9 mouse cellular contexts compared by ENCODE assay signal in the genomic region with DNA sequence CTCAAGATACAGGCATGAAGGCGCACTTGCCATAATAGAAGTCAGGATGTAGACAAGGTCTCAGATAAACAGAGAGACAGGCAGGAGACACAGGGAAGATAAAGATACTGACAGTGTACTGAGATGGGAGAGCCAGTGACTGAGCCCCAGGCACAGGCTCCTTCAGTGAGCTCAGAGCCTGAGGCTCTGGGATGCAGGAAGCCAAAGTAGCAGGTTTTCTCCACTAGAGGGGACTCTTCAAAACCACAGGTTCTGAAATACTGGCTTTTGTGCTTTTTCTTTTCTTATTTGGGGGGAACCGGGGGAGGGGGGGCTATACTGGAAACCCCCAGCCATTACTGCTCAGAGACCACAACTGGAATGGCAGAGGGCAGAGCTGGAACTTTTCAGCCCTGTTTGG. TPM values are rescaled to one million over a fixed set of nuclear protein-coding genes. Genes with fewer than 3 reads are reported as not detected.
DNase-seq lines count a peak whose midpoint lies in the region; ATAC-seq and TF ChIP-seq lines count a peak whose summit lies in the region.
"Had no signal": no experiment of that assay in that cellular context is flagged by ENCODE, and none has a peak within 500 bp of the region (broad histone marks: within the 10 kb centered on the region; RNA-seq: fewer than 3 reads in every experiment).

No protein-coding gene starts in this region.

- intact Hi-C loops in left cerebral cortex, postnatal 4 days (cut with DNase I), result loop anchor here (10.0 kb wide), 3 partner anchors 100 to 1050 kb away; no protein-coding TSS in a partner anchor

- peak overlapping the region; percentile 46; the same call in 1 of the 2 replicates for H3K27ac ChIP-seq in forebrain, postnatal 0 days (ENCODE audit: low read depth, low read length)
- no peak overlapping the region; the same call in 1 of the 2 replicates for H3K27ac ChIP-seq in neural tube, embryonic 14.5 days (ENCODE audit: low read depth, low read length)
- H3K27ac ChIP-seq in thymus, adult 2 months (ENCODE audit: control insufficient read depth, insufficient read depth, low read length), result no peak overlapping the region
- H3K27ac ChIP-seq: macrophage had no signal

- no peak for TF ChIP-seq POLR2A in thymus, adult 2 months (IDR thresholded peaks at IDR 0.05; ENCODE audit: control insufficient read depth, extremely low read depth, insufficient read depth, low read length, poor library complexity)

- H3K9ac ChIP-seq in forebrain, postnatal 0 days, result peak overlapping the region; percentile 97
- peak overlapping the region; percentile 91; the same call in 1 of the 2 replicates for H3K9ac ChIP-seq in neural tube, embryonic 14.5 days (replicated peaks; ENCODE audit: low read depth, low read length)

- WGBS in forebrain, postnatal 0 days, result 40% methylated on average over 2 of the region's 2 CpGs
- 47% methylated on average over 2 of the region's 2 CpGs for WGBS in neural tube, embryonic 14.5 days
- 52% methylated on average over 2 of the region's 2 CpGs for WGBS in thymus, adult 2 months

- peak; percentile 68 for TF ChIP-seq CTCF in forebrain, postnatal 0 days (IDR thresholded peaks at IDR 0.05; ENCODE audit: low read depth)
- no peak for TF ChIP-seq CTCF in thymus, adult 2 months (IDR thresholded peaks at IDR 0.05; ENCODE audit: borderline replicate concordance, control insufficient read depth, extremely low read depth, insufficient read depth, low read length, poor library complexity)

- H3K27me3 ChIP-seq in forebrain, postnatal 0 days (ENCODE audit: insufficient read depth, low read length), result no peaks in the 10 kb centered on the region
- no peaks in the 10 kb centered on the region for H3K27me3 ChIP-seq in neural tube, embryonic 14.5 days (ENCODE audit: control insufficient read depth, insufficient read depth, low read length)
- peaks cover under 1% of the 10 kb centered on the region; the same call in 1 of the 2 replicates for H3K27me3 ChIP-seq in thymus, adult 2 months (ENCODE audit: control insufficient read depth, insufficient read depth, low read length)

- peak; percentile 54 to 58 for DNase-seq in cerebellum, adult 18-20 months
- DNase-seq in cerebellum, adult 9-11 months, result no peak
- peak; percentile 19 for DNase-seq in left cerebral cortex, postnatal 4 days
- no peak for DNase-seq in left cerebral cortex, adult 8-10 months (ENCODE audit: low spot score in 2 of 2)
- DNase-seq in forebrain, postnatal 0 days, result peak; percentile 72
- no peak for DNase-seq in layer of hippocampus, postnatal 25 days (ENCODE audit: extremely low spot score in 1 of 2, low spot score in 1 of 2)
- DNase-seq in thymus, adult 2 months, result no peak

- peak overlapping the region; percentile 85 for H3K4me3 ChIP-seq in forebrain, postnatal 0 days (ENCODE audit: low read depth, low read length)
- H3K4me3 ChIP-seq in neural tube, embryonic 14.5 days (ENCODE audit: low read depth, low read length), result peak overlapping the region; percentile 62
- H3K4me3 ChIP-seq in thymus, adult 2 months (ENCODE audit: control insufficient read depth, insufficient read depth, low read length), result no peak overlapping the region

- peak overlapping the region; percentile 89 for H3K4me2 ChIP-seq in forebrain, postnatal 0 days (ENCODE audit: low read depth)
- H3K4me2 ChIP-seq in neural tube, embryonic 14.5 days (ENCODE audit: low read depth, low read length), result peak overlapping the region; percentile 78

- ATAC-seq in forebrain, postnatal 0 days, result no peak
- no peak for ATAC-seq in neural tube, embryonic 14.5 days (ENCODE audit: low read depth)

- H3K36me3 ChIP-seq in forebrain, postnatal 0 days (ENCODE audit: insufficient read depth), result no peaks in the 10 kb centered on the region
- peaks cover 5% of the 10 kb centered on the region; the same call in 1 of the 2 replicates for H3K36me3 ChIP-seq in neural tube, embryonic 14.5 days (ENCODE audit: control insufficient read depth, insufficient read depth, low read length)
- no peaks in the 10 kb centered on the region for H3K36me3 ChIP-seq in thymus, adult 2 months (ENCODE audit: control insufficient read depth, insufficient read depth, low read length)

- H3K4me1 ChIP-seq in forebrain, postnatal 0 days (ENCODE audit: insufficient read depth), result peaks cover 47% of the 10 kb centered on the region
- peaks cover 61% of the 10 kb centered on the region for H3K4me1 ChIP-seq in neural tube, embryonic 14.5 days (ENCODE audit: control insufficient read depth, insufficient read depth, low read length)
- no peaks in the 10 kb centered on the region; the same call in 1 of the 2 replicates for H3K4me1 ChIP-seq in thymus, adult 2 months (replicated peaks; ENCODE audit: control insufficient read depth, insufficient read depth, low read length)

- no peaks in the 10 kb centered on the region for H3K9me3 ChIP-seq in forebrain, postnatal 0 days (ENCODE audit: low read length)
- H3K9me3 ChIP-seq in neural tube, embryonic 14.5 days (ENCODE audit: control insufficient read depth, low read length), result no peaks in the 10 kb centered on the region

RNA-seq across cellular contexts. Expression of a gene that starts 6.4 kb away (rescaled TPM):
- 100 to 1,000 TPM; 132 to 134 TPM for total RNA-seq in left cerebral cortex, postnatal 4 days (2021)
- total RNA-seq in left cerebral cortex, adult 8-10 months (2022), result 10 to 100 TPM; 81.1 to 87.8 (median 82.6) TPM
- 69.3 and 83.6 TPM in 2 replicates for total RNA-seq in forebrain, postnatal 0 days (2014; rRNA removed)
- 14.5 and 18.6 TPM in 2 replicates for polyA plus RNA-seq in forebrain, postnatal 0 days (2015; fragmentation: Nextera tagmentation; extraction: Ambion mirVana)
- 76.0 and 79.2 TPM in 2 replicates for polyA plus RNA-seq in neural tube, embryonic 14.5 days (2014; fragmentation: Nextera tagmentation; extraction: Ambion mirVana)
- total RNA-seq in layer of hippocampus, postnatal 25 days (2021), result 10 to 100 TPM; 65.2 to 77.2 TPM
- polyA plus RNA-seq in thymus, adult 2 months (2012; rRNA removed), result 3.2 and 4.0 TPM in 2 replicates

Comparison
In these comparisons a context has a peak if more than half of its experiments do, and no peak if none do; other contexts are left out.
1. DNase-seq: peak in cerebellum, adult 18-20 months (2 of 2), left cerebral cortex, postnatal 4 days (single experiment) and forebrain, postnatal 0 days (single experiment); none in cerebellum, adult 9-11 months (single experiment), left cerebral cortex, adult 8-10 months (0 of 2), layer of hippocampus, postnatal 25 days (0 of 2) and thymus, adult 2 months (single experiment).